Mouse (Mus musculus): ENCODE measurements at regions not wholly inside any gene's neighbourhood (a gene's known extent, or its start where the extent isn't known, plus 50 kb on each side); places are given as distances from the start of the nearest gene placed in this dataset.

DNA sequence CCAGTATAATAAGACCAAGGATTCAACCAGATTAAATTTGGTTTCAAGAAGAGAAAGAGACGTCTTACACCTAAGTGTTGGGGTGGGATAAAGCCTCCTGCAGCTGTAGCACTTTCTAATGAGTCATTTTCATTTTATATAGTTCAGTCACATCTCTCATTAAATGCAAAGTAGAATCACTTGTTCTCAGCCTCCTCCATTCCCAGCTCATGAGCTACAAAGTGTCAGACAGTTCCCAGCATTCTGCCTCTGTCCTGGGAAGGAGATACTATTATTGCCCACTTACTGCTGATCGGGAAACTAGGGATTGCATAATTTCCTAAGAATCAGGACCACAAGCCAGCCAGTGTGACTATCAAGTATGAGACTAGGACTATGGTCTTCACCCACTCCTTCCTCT, 158.9 kb downstream of the Tph2 start:
- ATAC-seq (ENCODE audit: insufficient number of reproducible peaks, insufficient read depth, low FRiP score, low read depth), result no peak
- H3K27me3 ChIP-seq (ENCODE audit: control insufficient read depth, insufficient read depth, low read length), result no peaks in the 10 kb centered on the region
- H3K4me3 ChIP-seq (ENCODE audit: control insufficient read depth in 1 of 2, insufficient read depth in 1 of 2, low read depth in 1 of 2, low read length in 2 of 2), result no peak overlapping the region
- H3K9me3 ChIP-seq (ENCODE audit: control insufficient read depth, low read length), result no peaks in the 10 kb centered on the region
- 68% methylated on average over 2 of the region's 2 CpGs for WGBS
- no peaks in the 10 kb centered on the region for H3K36me3 ChIP-seq (ENCODE audit: control insufficient read depth, insufficient read depth, low read length)
- no peak overlapping the region for H3K9ac ChIP-seq (ENCODE audit: low read length)
- no peak overlapping the region for H3K27ac ChIP-seq (replicated peaks in 1 of 2; ENCODE audit: control insufficient read depth in 1 of 2, insufficient read depth in 1 of 2, low read depth in 2 of 2, low read length in 2 of 2)
- H3K4me1 ChIP-seq (ENCODE audit: control insufficient read depth in 2 of 2, insufficient read depth in 2 of 2, low read length in 2 of 2), result no peaks in the 10 kb centered on the region
- H3K4me2 ChIP-seq (ENCODE audit: low read length), result no peak overlapping the region

DNA sequence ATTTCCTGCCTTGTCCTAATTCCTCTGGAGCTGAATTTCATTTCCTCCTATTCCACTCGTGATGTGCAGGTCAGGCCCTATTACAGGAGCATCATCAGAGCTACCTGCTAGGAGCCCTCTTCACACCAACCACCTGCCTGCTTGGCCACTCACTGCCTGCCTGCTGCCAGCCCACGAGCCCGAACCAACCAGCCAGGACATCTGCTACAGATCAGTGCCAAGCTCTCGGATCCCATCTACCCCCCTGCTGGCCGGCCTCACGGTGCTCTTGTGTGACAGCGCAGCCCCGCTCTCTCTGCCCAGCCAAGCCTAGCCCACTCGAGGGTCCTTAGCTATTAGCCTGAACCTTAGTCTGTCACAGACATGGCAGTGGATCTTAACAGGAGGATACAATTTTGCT, 165.4 kb downstream of the Tph2 start:
- no peak for ATAC-seq (ENCODE audit: insufficient number of reproducible peaks, insufficient read depth, low FRiP score, low read depth)
- no peaks in the 10 kb centered on the region for H3K36me3 ChIP-seq (ENCODE audit: control insufficient read depth, insufficient read depth, low read length)
- no peak overlapping the region for H3K4me2 ChIP-seq (ENCODE audit: low read length)
- no peak overlapping the region for H3K27ac ChIP-seq (replicated peaks in 1 of 2; ENCODE audit: control insufficient read depth in 1 of 2, insufficient read depth in 1 of 2, low read depth in 2 of 2, low read length in 2 of 2)
- no peaks in the 10 kb centered on the region for H3K4me1 ChIP-seq (ENCODE audit: control insufficient read depth in 2 of 2, insufficient read depth in 2 of 2, low read length in 2 of 2)
- 60% methylated on average over 9 of the region's 9 CpGs for WGBS
- no peak overlapping the region for H3K4me3 ChIP-seq (ENCODE audit: control insufficient read depth in 1 of 2, insufficient read depth in 1 of 2, low read depth in 1 of 2, low read length in 2 of 2)
- H3K27me3 ChIP-seq (ENCODE audit: control insufficient read depth, insufficient read depth, low read length), result no peaks in the 10 kb centered on the region
- no peaks in the 10 kb centered on the region for H3K9me3 ChIP-seq (ENCODE audit: control insufficient read depth, low read length)
- no peak overlapping the region for H3K9ac ChIP-seq (ENCODE audit: low read length)

DNA sequence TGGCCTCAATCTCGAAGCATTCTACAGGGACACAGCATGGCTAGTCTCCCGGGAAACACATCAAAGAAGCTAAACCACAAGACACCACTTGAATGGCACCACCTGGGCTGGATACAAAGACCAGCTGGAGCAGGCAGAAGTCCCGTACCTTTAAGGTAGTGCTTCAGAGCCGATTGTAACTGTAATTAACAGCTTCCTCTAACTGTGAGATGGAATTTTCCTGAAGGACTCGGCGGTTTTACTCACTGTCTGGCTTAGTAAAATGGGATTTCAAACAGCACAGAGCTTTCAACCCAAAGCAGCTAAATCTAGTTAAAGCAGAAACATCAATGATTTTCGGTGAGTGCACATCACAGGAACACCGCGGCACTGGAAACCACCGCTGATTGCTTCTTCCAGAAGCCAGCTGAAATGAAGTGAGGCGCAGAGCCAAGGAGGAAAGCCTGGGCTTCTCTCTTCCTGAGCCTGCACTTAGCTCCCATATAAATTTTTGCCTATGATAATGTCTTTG, 171.3 kb downstream of the Tph2 start:
- Histone ChIP-seq H3K9me3 (ENCODE audit: control insufficient read depth, low read length) (no peaks in the 10 kb centered on the region), H3K4me3 (ENCODE audit: control insufficient read depth in 1 of 2, insufficient read depth in 1 of 2, low read depth in 1 of 2, low read length in 2 of 2) (no peak overlapping the region), H3K27ac (replicated peaks in 1 of 2; ENCODE audit: control insufficient read depth in 1 of 2, insufficient read depth in 1 of 2, low read depth in 2 of 2, low read length in 2 of 2) (no peak overlapping the region), H3K4me1 (ENCODE audit: control insufficient read depth in 2 of 2, insufficient read depth in 2 of 2, low read length in 2 of 2) (no peaks in the 10 kb centered on the region), H3K27me3 (ENCODE audit: control insufficient read depth, insufficient read depth, low read length) (no peaks in the 10 kb centered on the region), H3K36me3 (ENCODE audit: control insufficient read depth, insufficient read depth, low read length) (no peaks in the 10 kb centered on the region), H3K9ac (ENCODE audit: low read length) (no peak overlapping the region), H3K4me2 (ENCODE audit: low read length) (peak overlapping the region; percentile 21; the same call in 1 of the 2 replicates)
- ATAC-seq (ENCODE audit: insufficient number of reproducible peaks, insufficient read depth, low FRiP score, low read depth), result no peak
- 27% methylated on average over 11 of the region's 11 CpGs for WGBS

GRCm38 (mm10) chr10:115012922-115013321, 171.9 kb downstream of the Tph2 start:
- Histone ChIP-seq H3K9me3 (ENCODE audit: control insufficient read depth, low read length) (no peaks in the 10 kb centered on the region), H3K36me3 (ENCODE audit: control insufficient read depth, insufficient read depth, low read length) (no peaks in the 10 kb centered on the region), H3K4me3 (ENCODE audit: control insufficient read depth in 1 of 2, insufficient read depth in 1 of 2, low read depth in 1 of 2, low read length in 2 of 2) (no peak overlapping the region), H3K9ac (ENCODE audit: low read length) (no peak overlapping the region), H3K4me2 (ENCODE audit: low read length) (no peak overlapping the region), H3K4me1 (ENCODE audit: control insufficient read depth in 2 of 2, insufficient read depth in 2 of 2, low read length in 2 of 2) (no peaks in the 10 kb centered on the region), H3K27ac (replicated peaks in 1 of 2; ENCODE audit: control insufficient read depth in 1 of 2, insufficient read depth in 1 of 2, low read depth in 2 of 2, low read length in 2 of 2) (no peak overlapping the region), H3K27me3 (ENCODE audit: control insufficient read depth, insufficient read depth, low read length) (no peaks in the 10 kb centered on the region)
- WGBS, result 78% methylated on average over 6 of the region's 6 CpGs
- ATAC-seq (ENCODE audit: insufficient number of reproducible peaks, insufficient read depth, low FRiP score, low read depth), result no peak

- Histone ChIP-seq H3K4me3 (ENCODE audit: control insufficient read depth in 1 of 2, insufficient read depth in 1 of 2, low read depth in 1 of 2, low read length in 2 of 2) (no peak overlapping the region), H3K27ac (replicated peaks in 1 of 2; ENCODE audit: control insufficient read depth in 1 of 2, insufficient read depth in 1 of 2, low read depth in 2 of 2, low read length in 2 of 2) (no peak overlapping the region), H3K4me2 (ENCODE audit: low read length) (no peak overlapping the region), H3K4me1 (ENCODE audit: control insufficient read depth in 2 of 2, insufficient read depth in 2 of 2, low read length in 2 of 2) (no peaks in the 10 kb centered on the region), H3K27me3 (ENCODE audit: control insufficient read depth, insufficient read depth, low read length) (no peaks in the 10 kb centered on the region), H3K36me3 (ENCODE audit: control insufficient read depth, insufficient read depth, low read length) (no peaks in the 10 kb centered on the region), H3K9me3 (ENCODE audit: control insufficient read depth, low read length) (no peaks in the 10 kb centered on the region), H3K9ac (ENCODE audit: low read length) (no peak overlapping the region)
- ATAC-seq (ENCODE audit: insufficient number of reproducible peaks, insufficient read depth, low FRiP score, low read depth), result no peak
- 67% methylated on average over 7 of the region's 7 CpGs for WGBS
These were observed 172.5 kb downstream of the Tph2 start for GRCm38 (mm10) chr10:115012316-115012715.

GRCm38 (mm10) chr10:115011911-115012310, 172.9 kb downstream of the Tph2 start:
- Histone ChIP-seq H3K9ac (ENCODE audit: low read length) (no peak overlapping the region), H3K36me3 (ENCODE audit: control insufficient read depth, insufficient read depth, low read length) (no peaks in the 10 kb centered on the region), H3K9me3 (ENCODE audit: control insufficient read depth, low read length) (no peaks in the 10 kb centered on the region), H3K27ac (replicated peaks in 1 of 2; ENCODE audit: control insufficient read depth in 1 of 2, insufficient read depth in 1 of 2, low read depth in 2 of 2, low read length in 2 of 2) (no peak overlapping the region), H3K4me1 (ENCODE audit: control insufficient read depth in 2 of 2, insufficient read depth in 2 of 2, low read length in 2 of 2) (no peaks in the 10 kb centered on the region), H3K27me3 (ENCODE audit: control insufficient read depth, insufficient read depth, low read length) (no peaks in the 10 kb centered on the region), H3K4me3 (ENCODE audit: control insufficient read depth in 1 of 2, insufficient read depth in 1 of 2, low read depth in 1 of 2, low read length in 2 of 2) (no peak overlapping the region), H3K4me2 (ENCODE audit: low read length) (no peak overlapping the region)
- no peak for ATAC-seq (ENCODE audit: insufficient number of reproducible peaks, insufficient read depth, low FRiP score, low read depth)
- 77% methylated on average over 3 of the region's 3 CpGs for WGBS

DNA sequence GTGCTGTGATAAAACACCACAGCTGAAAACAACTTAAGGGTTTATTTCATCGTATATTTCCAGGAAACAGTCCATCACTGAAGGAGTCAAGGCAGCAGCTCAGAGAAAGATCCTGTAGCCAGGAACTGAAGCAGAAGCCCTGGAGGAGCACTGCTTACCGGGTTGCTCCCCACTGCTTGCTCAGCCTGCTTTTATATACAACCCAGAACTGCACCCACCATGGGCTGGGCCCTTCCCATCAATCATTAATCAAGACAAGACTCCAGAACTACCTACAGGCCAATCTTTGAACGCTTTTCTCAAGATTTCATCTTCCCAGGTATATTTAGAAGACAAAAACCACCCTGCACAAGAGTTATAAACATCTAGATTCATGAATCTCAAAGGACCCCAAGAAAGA, 188.4 kb downstream of the Tph2 start:
- H3K36me3 ChIP-seq (ENCODE audit: control insufficient read depth, insufficient read depth, low read length), result no peaks in the 10 kb centered on the region
- 64% methylated on average over 3 of the region's 3 CpGs for WGBS
- no peak overlapping the region for H3K4me3 ChIP-seq (ENCODE audit: control insufficient read depth in 1 of 2, insufficient read depth in 1 of 2, low read depth in 1 of 2, low read length in 2 of 2)
- no peaks in the 10 kb centered on the region for H3K4me1 ChIP-seq (ENCODE audit: control insufficient read depth in 2 of 2, insufficient read depth in 2 of 2, low read length in 2 of 2)
- H3K27ac ChIP-seq (replicated peaks in 1 of 2; ENCODE audit: control insufficient read depth in 1 of 2, insufficient read depth in 1 of 2, low read depth in 2 of 2, low read length in 2 of 2), result no peak overlapping the region
- H3K9ac ChIP-seq (ENCODE audit: low read length), result no peak overlapping the region
- no peak for ATAC-seq (ENCODE audit: insufficient number of reproducible peaks, insufficient read depth, low FRiP score, low read depth)
- no peak overlapping the region for H3K4me2 ChIP-seq (ENCODE audit: low read length)
- no peaks in the 10 kb centered on the region for H3K9me3 ChIP-seq (ENCODE audit: control insufficient read depth, low read length)
- H3K27me3 ChIP-seq (ENCODE audit: control insufficient read depth, insufficient read depth, low read length), result no peaks in the 10 kb centered on the region

- no peak overlapping the region for H3K4me3 ChIP-seq (ENCODE audit: control insufficient read depth in 1 of 2, insufficient read depth in 1 of 2, low read depth in 1 of 2, low read length in 2 of 2)
- no peaks in the 10 kb centered on the region for H3K4me1 ChIP-seq (ENCODE audit: control insufficient read depth in 2 of 2, insufficient read depth in 2 of 2, low read length in 2 of 2)
- H3K9me3 ChIP-seq (ENCODE audit: control insufficient read depth, low read length), result no peaks in the 10 kb centered on the region
- H3K27ac ChIP-seq (replicated peaks in 1 of 2; ENCODE audit: control insufficient read depth in 1 of 2, insufficient read depth in 1 of 2, low read depth in 2 of 2, low read length in 2 of 2), result no peak overlapping the region
- H3K36me3 ChIP-seq (ENCODE audit: control insufficient read depth, insufficient read depth, low read length), result no peaks in the 10 kb centered on the region
- H3K4me2 ChIP-seq (ENCODE audit: low read length), result no peak overlapping the region
- H3K9ac ChIP-seq (ENCODE audit: low read length), result no peak overlapping the region
- 52% methylated on average over 3 of the region's 3 CpGs for WGBS
- H3K27me3 ChIP-seq (ENCODE audit: control insufficient read depth, insufficient read depth, low read length), result no peaks in the 10 kb centered on the region
- ATAC-seq (ENCODE audit: insufficient number of reproducible peaks, insufficient read depth, low FRiP score, low read depth), result no peak
These were observed 189.5 kb downstream of the Tph2 start for GRCm38 (mm10) chr10:114995211-114995908.
